Mouse (Mus musculus): ENCODE measurements at regions not wholly inside any gene's neighbourhood (a gene's known extent, or its start where the extent isn't known, plus 50 kb on each side); places are given as distances from the start of the nearest gene placed in this dataset.

DNA sequence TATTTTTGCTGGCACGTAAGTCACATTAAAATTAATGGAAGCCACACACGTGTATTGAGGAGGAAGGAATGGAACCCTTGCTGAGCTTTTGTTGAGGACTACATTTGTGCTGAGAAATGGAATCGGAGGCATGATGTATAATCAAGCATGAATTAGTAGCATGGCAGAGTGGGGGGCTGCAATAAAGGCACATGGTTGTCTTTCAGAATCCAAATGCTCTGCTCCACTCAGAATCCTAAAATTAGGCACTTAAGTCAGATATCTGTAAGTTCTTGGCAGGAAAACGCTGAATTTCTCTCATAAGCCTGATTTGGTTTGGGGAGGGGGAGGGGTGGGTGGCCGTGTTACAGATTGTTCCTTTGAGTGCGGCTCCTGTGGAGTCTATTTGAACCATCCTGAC, 164.7 kb upstream of the Spats2l start:
- H3K27me3 ChIP-seq (replicated peaks; ENCODE audit: control insufficient read depth, insufficient read depth, low read length), result no peaks in the 10 kb centered on the region
- no peaks in the 10 kb centered on the region for H3K36me3 ChIP-seq (ENCODE audit: control insufficient read depth, insufficient read depth, low read length)
- DNase-seq (ENCODE audit: low spot score), result no peak
- H3K9ac ChIP-seq (ENCODE audit: low read depth, low read length), result no peak overlapping the region
- no peak overlapping the region for H3K27ac ChIP-seq (ENCODE audit: low read depth, low read length)
- 52% methylated on average over 6 of the region's 6 CpGs for WGBS
- H3K4me2 ChIP-seq, result no peak overlapping the region
- no peak for ATAC-seq (replicated peaks; ENCODE audit: low FRiP score)
- H3K4me3 ChIP-seq (ENCODE audit: low read depth, low read length), result no peak overlapping the region
- no peaks in the 10 kb centered on the region for H3K4me1 ChIP-seq (replicated peaks; ENCODE audit: control insufficient read depth, insufficient read depth, low read length)
- no peaks in the 10 kb centered on the region for H3K9me3 ChIP-seq (ENCODE audit: control insufficient read depth, low read length)

DNA sequence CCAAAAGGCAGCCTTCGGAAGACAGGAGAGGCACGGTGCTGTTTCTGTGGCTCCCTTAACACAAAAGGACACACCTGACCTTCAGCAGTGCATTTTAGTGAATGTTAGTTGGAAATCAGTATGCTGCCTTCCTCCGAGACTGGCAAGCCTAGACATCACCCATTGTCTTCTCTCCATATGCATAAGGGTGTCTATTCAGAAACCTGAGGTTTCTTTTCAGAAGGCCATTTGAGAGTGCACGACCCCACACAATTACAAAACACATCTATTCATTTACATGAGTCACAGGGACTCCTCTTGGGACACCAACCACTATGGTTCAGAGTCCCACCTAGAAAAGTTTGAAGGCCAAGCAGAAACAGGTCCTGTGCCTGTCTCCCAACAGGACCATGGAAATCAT, 161.8 kb upstream of the Spats2l start:
- H3K9me3 ChIP-seq (ENCODE audit: control insufficient read depth, low read length), result no peaks in the 10 kb centered on the region
- no peak overlapping the region for H3K4me3 ChIP-seq (ENCODE audit: low read depth, low read length)
- 79% methylated on average over 4 of the region's 4 CpGs for WGBS

DNA sequence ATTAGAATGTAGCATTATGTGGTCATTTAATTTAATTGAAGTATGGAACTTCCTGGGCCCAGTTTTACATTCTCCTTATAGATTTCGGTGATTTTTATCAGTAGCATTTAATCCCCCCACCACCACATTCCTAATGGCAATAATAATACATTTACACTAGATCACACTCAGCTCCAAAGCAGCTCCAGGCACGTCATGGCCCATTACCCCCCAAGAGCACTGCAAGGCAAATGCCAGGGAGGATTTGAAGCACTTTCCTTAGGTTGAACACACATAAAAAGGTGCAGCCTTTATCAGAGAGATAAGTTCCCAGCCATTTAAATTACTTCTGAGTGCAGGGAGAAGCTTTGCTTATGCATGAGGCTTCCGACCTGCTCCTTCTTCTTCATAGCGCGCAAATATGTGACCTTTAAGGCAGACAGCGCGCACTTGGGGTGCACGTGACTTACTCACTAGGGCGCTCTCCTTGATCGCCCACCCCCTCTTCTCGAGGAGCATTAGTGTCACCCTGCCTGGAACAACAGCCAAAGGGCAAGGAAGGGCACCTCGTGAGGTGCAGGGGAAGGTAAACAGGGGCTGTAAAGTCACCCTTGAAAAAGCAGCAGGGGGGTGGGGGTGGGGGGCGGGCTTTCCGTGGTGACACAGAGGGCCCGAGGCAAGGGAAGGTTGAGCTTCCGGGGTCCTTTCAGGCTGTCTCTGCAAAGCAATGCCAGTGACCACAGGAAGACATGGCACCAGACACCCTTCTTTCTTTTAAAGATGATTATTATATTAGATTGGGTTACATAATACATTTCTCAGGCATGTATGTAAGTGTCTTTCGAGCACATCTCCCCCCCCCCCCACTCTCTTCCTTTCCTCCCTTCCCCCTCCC, 160.8 kb upstream of the Spats2l start:
- Histone ChIP-seq H3K27me3 (replicated peaks; ENCODE audit: control insufficient read depth, insufficient read depth, low read length) (no peaks in the 10 kb centered on the region), H3K4me2 (peak overlapping the region; percentile 49), H3K9me3 (ENCODE audit: control insufficient read depth, low read length) (no peaks in the 10 kb centered on the region), H3K9ac (ENCODE audit: low read depth, low read length) (no peak overlapping the region), H3K4me1 (replicated peaks; ENCODE audit: control insufficient read depth, insufficient read depth, low read length) (no peaks in the 10 kb centered on the region), H3K36me3 (ENCODE audit: control insufficient read depth, insufficient read depth, low read length) (no peaks in the 10 kb centered on the region), H3K4me3 (ENCODE audit: low read depth, low read length) (no peak overlapping the region; the same call in 1 of the 2 replicates), H3K27ac (ENCODE audit: low read depth, low read length) (no peak overlapping the region)
- WGBS, result 29% methylated on average over 16 of the region's 17 CpGs
- ATAC-seq (replicated peaks; ENCODE audit: low FRiP score) (no peak), DNase-seq (ENCODE audit: low spot score) (no peak)

More for the DNA sequence above, 161.8 kb upstream of the Spats2l start:
- Histone ChIP-seq H3K4me2 (no peak overlapping the region), H3K4me1 (replicated peaks; ENCODE audit: control insufficient read depth, insufficient read depth, low read length) (no peaks in the 10 kb centered on the region), H3K36me3 (ENCODE audit: control insufficient read depth, insufficient read depth, low read length) (no peaks in the 10 kb centered on the region), H3K27ac (ENCODE audit: low read depth, low read length) (no peak overlapping the region), H3K9ac (ENCODE audit: low read depth, low read length) (no peak overlapping the region), H3K27me3 (replicated peaks; ENCODE audit: control insufficient read depth, insufficient read depth, low read length) (no peaks in the 10 kb centered on the region)
- ATAC-seq (replicated peaks; ENCODE audit: low FRiP score) (no peak), DNase-seq (ENCODE audit: low spot score) (no peak)

DNA sequence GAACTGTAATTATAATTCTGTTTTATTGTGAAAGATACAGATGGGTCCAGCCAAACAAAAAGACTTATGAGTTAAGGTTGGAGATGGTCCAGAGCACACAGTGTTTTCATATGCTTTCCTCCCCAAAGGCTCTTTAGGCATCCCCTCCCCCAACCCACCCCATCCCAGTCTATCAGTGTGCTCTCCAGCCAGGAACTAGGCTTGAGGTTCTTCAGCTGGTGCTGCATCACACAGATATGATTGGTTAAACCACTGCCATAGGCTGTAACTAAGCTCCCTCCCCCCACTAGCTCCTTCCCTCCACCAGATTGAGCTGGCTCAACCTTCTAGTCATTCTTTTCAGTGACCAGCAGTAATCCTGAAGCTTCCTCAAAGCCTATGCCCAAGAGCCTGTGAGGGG, 158.8 kb upstream of the Spats2l start:
- ATAC-seq (replicated peaks; ENCODE audit: low FRiP score) (no peak), DNase-seq (ENCODE audit: low spot score) (no peak)
- no peaks in the 10 kb centered on the region for H3K36me3 ChIP-seq (ENCODE audit: control insufficient read depth, insufficient read depth, low read length)
- H3K9me3 ChIP-seq (ENCODE audit: control insufficient read depth, low read length), result no peaks in the 10 kb centered on the region
- H3K27me3 ChIP-seq (replicated peaks; ENCODE audit: control insufficient read depth, insufficient read depth, low read length), result no peaks in the 10 kb centered on the region
- no peak overlapping the region for H3K27ac ChIP-seq (ENCODE audit: low read depth, low read length)
- no peaks in the 10 kb centered on the region for H3K4me1 ChIP-seq (replicated peaks; ENCODE audit: control insufficient read depth, insufficient read depth, low read length)
- no peak overlapping the region for H3K4me3 ChIP-seq (ENCODE audit: low read depth, low read length)
- H3K9ac ChIP-seq (ENCODE audit: low read depth, low read length), result no peak overlapping the region
- no peak overlapping the region for H3K4me2 ChIP-seq

DNA sequence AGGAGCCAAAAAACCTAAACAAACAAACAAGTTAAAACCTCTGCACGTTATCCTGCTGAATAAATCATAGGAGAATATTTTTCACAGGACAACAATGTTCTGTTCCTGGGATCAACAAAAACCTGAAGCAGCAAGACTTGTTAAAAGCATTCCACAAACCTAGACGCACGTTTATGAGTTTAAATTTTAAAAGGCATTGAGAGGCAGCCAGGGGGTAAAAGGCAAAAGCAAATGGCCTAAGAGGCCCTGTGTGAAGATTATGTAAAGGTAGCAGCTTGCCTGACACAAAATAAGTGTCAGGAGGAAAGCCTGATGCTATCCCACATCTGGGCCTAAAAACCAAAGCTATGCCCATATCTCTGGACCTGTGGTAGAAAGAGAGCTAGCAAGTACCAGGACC, 156.6 kb upstream of the Spats2l start:
- Histone ChIP-seq H3K9me3 (ENCODE audit: control insufficient read depth, low read length) (no peaks in the 10 kb centered on the region), H3K4me3 (ENCODE audit: low read depth, low read length) (no peak overlapping the region), H3K9ac (ENCODE audit: low read depth, low read length) (no peak overlapping the region), H3K36me3 (ENCODE audit: control insufficient read depth, insufficient read depth, low read length) (no peaks in the 10 kb centered on the region), H3K27ac (ENCODE audit: low read depth, low read length) (no peak overlapping the region), H3K4me2 (no peak overlapping the region), H3K27me3 (replicated peaks; ENCODE audit: control insufficient read depth, insufficient read depth, low read length) (no peaks in the 10 kb centered on the region), H3K4me1 (replicated peaks; ENCODE audit: control insufficient read depth, insufficient read depth, low read length) (no peaks in the 10 kb centered on the region)
- no peak for DNase-seq (ENCODE audit: low spot score)
- no peak for ATAC-seq (replicated peaks; ENCODE audit: low FRiP score)
- 75% methylated on average over 3 of the region's 3 CpGs for WGBS

DNA sequence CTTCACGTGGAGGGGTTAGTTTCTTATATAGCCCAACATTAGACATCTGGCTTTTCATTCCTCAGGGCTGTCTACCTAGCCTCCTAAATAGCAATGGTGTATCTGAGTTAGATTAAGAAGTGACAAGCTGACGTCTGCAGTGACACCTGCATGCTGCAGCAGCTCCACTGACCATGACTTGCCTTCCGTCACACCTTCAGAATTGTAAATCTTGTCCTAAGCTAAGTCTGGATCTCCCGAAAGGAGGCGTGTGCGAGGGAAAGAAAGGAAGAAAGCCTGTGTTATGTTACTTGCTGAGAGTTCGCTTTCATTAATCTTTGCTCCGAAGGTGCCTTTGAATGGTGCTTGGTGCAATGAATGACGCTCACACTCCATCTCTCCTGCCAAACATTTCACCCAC, 151.4 kb upstream of the Spats2l start:
- 80% methylated on average over 9 of the region's 9 CpGs for whole genome bisulfite sequencing
- Histone ChIP-seq H3K4me1 (replicated peaks; ENCODE audit: control insufficient read depth, insufficient read depth, low read length) (no peaks in the 10 kb centered on the region), H3K9ac (ENCODE audit: low read depth, low read length) (no peak overlapping the region), H3K36me3 (ENCODE audit: control insufficient read depth, insufficient read depth, low read length) (no peaks in the 10 kb centered on the region), H3K4me2 (no peak overlapping the region), H3K27ac (ENCODE audit: low read depth, low read length) (no peak overlapping the region), H3K9me3 (ENCODE audit: control insufficient read depth, low read length) (no peaks in the 10 kb centered on the region), H3K27me3 (replicated peaks; ENCODE audit: control insufficient read depth, insufficient read depth, low read length) (no peaks in the 10 kb centered on the region), H3K4me3 (ENCODE audit: low read depth, low read length) (no peak overlapping the region)
- DNase-seq (ENCODE audit: low spot score), result no peak
- no peak for ATAC-seq (replicated peaks; ENCODE audit: low FRiP score)

DNA sequence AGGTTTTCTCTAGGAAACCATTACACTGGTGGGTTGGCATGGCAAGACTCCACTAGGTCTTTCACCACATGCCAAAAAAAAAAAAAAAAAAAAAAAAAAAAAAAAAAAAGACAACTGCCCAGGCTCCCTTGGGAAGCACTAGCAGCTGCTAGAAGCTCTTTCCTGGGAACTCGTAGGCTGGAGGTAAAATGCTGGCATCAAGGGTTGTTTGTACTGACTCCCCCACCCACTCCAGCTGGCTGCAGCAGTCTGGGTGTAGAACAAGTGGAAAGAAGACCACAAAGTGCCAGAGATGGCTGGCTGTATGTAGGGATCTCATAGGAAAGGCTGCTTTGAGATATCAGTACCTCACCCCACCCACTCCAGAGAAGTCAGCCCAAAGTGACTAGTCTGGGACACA, 140.0 kb upstream of the Spats2l start:
- Histone ChIP-seq H3K4me3 (ENCODE audit: low read depth, low read length) (no peak overlapping the region), H3K36me3 (ENCODE audit: control insufficient read depth, insufficient read depth, low read length) (no peaks in the 10 kb centered on the region), H3K9ac (ENCODE audit: low read depth, low read length) (no peak overlapping the region), H3K4me2 (no peak overlapping the region), H3K27me3 (replicated peaks; ENCODE audit: control insufficient read depth, insufficient read depth, low read length) (no peaks in the 10 kb centered on the region), H3K9me3 (ENCODE audit: control insufficient read depth, low read length) (no peaks in the 10 kb centered on the region), H3K27ac (ENCODE audit: low read depth, low read length) (no peak overlapping the region), H3K4me1 (replicated peaks; ENCODE audit: control insufficient read depth, insufficient read depth, low read length) (no peaks in the 10 kb centered on the region)
- WGBS, result 75% methylated on average over 1 of the region's 1 CpGs
- DNase-seq (ENCODE audit: low spot score) (no peak), ATAC-seq (replicated peaks; ENCODE audit: low FRiP score) (no peak)

DNA sequence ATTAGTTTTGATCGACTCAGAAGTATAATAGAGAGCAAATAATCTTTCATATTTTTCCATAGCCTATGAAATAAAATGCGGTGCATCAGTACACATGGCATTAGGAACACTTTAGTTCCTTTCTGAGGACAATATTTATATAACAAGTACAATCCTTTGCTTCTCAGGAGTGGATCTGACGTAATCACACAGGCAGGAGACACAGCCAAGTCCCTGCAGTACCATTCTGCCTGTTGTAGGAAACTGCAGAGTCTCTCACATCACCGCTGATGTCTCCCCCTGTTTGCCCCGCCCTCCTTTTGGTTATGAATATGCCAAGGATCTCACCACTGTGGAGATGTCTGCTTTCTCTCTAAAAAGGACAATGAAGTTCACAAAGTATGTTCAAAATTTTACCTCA, 131.8 kb upstream of the Spats2l start:
- Histone ChIP-seq H3K27me3 (replicated peaks; ENCODE audit: control insufficient read depth, insufficient read depth, low read length) (no peaks in the 10 kb centered on the region), H3K9ac (ENCODE audit: low read depth, low read length) (no peak overlapping the region), H3K36me3 (ENCODE audit: control insufficient read depth, insufficient read depth, low read length) (no peaks in the 10 kb centered on the region), H3K27ac (ENCODE audit: low read depth, low read length) (no peak overlapping the region), H3K4me1 (replicated peaks; ENCODE audit: control insufficient read depth, insufficient read depth, low read length) (no peaks in the 10 kb centered on the region), H3K9me3 (ENCODE audit: control insufficient read depth, low read length) (no peaks in the 10 kb centered on the region), H3K4me3 (ENCODE audit: low read depth, low read length) (no peak overlapping the region), H3K4me2 (no peak overlapping the region)
- DNase-seq (ENCODE audit: low spot score) (no peak), ATAC-seq (replicated peaks; ENCODE audit: low FRiP score) (no peak)
- 86% methylated on average over 5 of the region's 5 CpGs for WGBS

DNA sequence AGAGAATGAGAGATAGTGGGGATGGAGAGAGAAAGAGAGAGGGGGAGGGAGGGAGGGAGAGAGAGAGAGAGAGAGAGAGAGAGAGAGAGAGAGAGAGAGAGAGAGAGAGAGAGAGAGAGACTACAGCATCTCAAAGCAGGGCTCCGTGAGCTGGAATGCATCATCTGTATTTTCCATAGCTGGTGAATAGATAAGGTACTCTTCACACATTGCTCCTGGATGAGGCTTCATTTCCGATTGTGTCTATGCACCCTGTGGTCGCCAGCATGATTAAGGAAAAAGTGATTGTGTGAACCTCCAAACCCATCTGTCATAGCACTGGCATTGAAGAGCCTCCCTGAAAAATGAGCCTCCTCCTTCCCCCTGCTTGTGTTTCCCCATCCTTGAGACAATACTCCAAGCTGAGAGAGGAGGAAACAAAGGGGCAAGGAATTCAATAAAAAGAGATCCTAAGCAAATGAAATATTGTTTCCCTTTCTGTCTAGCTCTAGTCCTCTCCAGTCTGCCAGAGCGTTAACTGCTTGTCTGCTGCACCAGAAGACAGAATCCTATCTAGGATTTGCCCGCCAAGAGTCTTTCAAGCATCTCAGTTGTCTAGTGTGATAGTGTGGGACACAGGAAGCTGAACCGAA, 130.4 kb upstream of the Spats2l start:
- WGBS, result 38% methylated on average over 6 of the region's 6 CpGs
- DNase-seq (ENCODE audit: low spot score) (no peak), ATAC-seq (replicated peaks; ENCODE audit: low FRiP score) (no peak)
- Histone ChIP-seq H3K4me3 (ENCODE audit: low read depth, low read length) (no peak overlapping the region), H3K4me2 (no peak overlapping the region), H3K27me3 (replicated peaks; ENCODE audit: control insufficient read depth, insufficient read depth, low read length) (no peaks in the 10 kb centered on the region), H3K36me3 (ENCODE audit: control insufficient read depth, insufficient read depth, low read length) (no peaks in the 10 kb centered on the region), H3K9me3 (ENCODE audit: control insufficient read depth, low read length) (no peaks in the 10 kb centered on the region), H3K9ac (ENCODE audit: low read depth, low read length) (no peak overlapping the region), H3K27ac (ENCODE audit: low read depth, low read length) (no peak overlapping the region), H3K4me1 (replicated peaks; ENCODE audit: control insufficient read depth, insufficient read depth, low read length) (no peaks in the 10 kb centered on the region)

Data from liver, embryonic 11.5 days (tissue).